Mouse (Mus musculus): ENCODE results near the gene Olfr787. TPM values are rescaled to one million over a fixed set of nuclear protein-coding genes. Genes with fewer than 3 reads are reported as not detected.

Gene Olfr787
- total RNA-seq (2017) = not detected in 2 replicates

DNA sequence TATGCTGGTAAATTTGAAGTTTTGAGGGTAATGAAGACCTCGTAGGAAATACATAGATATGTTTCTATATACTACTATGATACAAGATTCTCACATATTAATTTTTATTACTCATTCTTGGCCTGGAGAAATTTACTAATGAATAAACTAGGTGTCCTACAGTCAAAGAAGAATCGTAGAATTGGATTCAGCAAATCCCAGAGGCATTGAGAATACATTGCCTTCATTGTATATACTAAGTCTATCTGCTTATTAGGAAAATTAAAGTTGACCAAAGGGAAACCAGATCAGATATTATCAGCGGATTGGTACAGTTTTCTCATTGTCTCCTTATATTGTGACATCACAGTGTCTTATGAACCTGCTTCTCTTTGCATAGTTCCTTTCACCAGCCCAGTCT is at the start of gene Olfr787:
Gene Olfr787 (plus strand): TSS at position 301 of the 400 bp plus-strand sequence.
- no peak for ATAC-seq (ENCODE audit: extremely low read depth, insufficient number of reproducible peaks, low FRiP score, poor library complexity, severe bottlenecking)

DNA sequence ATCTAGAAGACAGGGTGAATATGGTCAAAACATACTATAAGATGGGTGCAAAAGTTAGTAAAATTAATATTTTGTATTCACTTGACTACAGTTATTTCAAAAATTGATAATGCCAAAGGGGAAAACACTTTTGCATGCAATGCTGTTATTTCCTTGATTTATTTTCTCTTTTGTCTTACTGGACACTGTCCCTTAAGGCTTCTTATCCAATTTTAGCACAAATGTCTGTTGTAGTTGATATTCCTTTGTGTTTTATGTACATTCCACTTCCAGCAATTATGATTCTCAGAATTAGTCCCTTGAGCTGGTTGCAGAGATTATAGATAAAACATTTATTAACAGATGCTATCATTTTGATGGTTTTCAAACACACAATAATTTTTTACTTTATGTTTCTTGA is 34.7 kb upstream of the Olfr787 start, which contains the start of gene Olfr786:
Gene Olfr786 (plus strand): TSS at position 301 of the 400 bp plus-strand sequence.
- ATAC-seq (ENCODE audit: extremely low read depth, insufficient number of reproducible peaks, low FRiP score, poor library complexity, severe bottlenecking) = no peak

DNA sequence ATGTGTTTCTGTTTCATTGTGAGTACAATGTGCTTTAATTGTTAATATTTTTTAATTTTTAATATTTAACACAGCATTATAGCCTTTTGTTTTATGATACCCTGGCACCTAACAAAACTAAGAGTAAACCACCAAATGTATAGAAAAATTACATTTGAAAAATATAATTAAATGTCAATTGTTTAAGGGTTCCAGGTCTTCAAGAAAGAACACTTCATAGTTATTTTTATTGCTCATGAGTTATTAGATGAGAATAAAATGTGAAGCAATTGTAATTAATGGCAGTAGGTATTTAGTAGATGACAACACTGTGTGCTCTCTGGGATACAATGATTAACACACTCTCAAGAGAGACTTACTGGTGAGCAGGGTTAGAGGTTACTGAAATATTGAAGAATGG is 9.0 kb downstream of the Olfr787 start, which contains the start of gene Olfr788:
Gene Olfr788 (plus strand): TSS at position 301 of the 400 bp plus-strand sequence.
- no peak for ATAC-seq (ENCODE audit: extremely low read depth, insufficient number of reproducible peaks, low FRiP score, poor library complexity, severe bottlenecking)

DNA sequence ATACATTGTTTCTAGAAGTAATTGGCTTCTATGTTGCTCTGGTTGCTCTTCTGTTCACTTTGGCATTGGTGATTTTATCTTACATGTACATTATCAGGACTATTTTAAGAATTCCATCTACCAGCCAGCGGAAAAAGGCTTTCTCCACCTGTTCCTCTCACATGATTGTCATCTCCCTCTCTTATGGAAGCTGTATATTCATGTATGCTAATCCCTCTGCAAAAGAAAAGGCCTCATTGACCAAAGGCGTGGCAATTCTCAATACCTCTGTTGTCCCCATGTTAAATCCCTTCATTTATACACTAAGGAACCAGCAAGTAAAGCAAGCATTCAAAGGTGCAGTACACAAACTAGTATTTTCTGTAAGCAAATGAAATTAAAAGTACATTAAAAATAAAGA is 11.6 kb downstream of the Olfr787 start:
- no peak for ATAC-seq (ENCODE audit: extremely low read depth, insufficient number of reproducible peaks, low FRiP score, poor library complexity, severe bottlenecking)

DNA sequence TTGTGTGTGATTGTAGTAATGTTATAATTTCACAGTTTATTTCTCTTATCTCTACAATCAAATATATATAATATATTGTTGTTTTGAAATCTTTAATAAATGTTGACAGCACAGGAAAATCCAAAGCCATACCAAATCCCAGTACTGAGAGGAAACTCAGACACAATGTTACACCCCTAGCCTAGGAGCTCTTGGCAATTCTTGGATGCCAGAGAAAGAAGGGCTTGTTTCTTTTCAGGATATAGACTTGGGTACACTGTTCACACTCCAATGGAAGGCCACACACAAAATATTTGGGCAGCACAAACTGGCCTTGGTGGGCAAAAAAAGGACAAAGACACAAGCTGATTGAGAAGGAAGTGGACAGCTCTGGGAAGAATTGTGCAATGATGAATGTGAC is 12.1 kb downstream of the Olfr787 start:
- ATAC-seq (ENCODE audit: extremely low read depth, insufficient number of reproducible peaks, low FRiP score, poor library complexity, severe bottlenecking) = no peak

DNA sequence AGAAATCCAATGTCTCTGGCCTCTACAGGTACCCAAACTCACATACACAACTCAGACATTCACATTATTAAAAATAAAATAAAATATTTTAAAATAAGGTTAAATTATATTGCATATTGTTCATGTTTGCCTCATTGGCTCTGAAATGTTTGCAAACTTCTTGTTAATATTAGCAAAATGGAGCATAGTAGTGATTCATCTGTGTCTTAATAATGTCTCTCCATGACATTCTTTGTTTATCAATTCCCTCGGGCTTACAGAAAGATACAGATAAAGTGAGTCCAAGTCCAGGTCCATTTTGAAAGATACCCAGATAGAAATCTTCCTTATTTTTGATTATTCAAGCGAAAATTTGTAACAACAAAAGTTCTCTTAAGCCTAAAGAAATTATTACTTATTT is 22.8 kb downstream of the Olfr787 start, which contains the start of gene Olfr789:
Gene Olfr789 (plus strand): TSS at position 301 of the 400 bp plus-strand sequence.
- no peak for ATAC-seq (ENCODE audit: extremely low read depth, insufficient number of reproducible peaks, low FRiP score, poor library complexity, severe bottlenecking)

DNA sequence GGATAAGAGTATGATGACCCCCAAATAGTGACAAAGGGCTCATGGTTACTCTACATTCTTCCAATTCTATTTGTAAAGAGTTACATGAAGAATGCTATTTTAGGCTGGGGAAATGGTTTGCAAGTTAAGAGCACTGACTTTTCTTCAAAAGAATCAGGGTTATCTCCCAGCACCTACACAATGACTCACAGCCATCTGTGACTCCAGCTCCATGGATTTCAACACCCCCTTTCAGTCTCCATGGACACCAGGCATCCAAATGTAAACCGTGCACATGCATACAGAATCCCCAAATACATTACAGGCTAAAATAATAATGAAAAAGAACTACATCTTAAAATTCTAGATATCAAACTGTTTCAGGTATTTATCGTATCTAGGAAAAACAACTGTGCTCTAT is 28.4 kb downstream of the Olfr787 start:
- ATAC-seq (ENCODE audit: extremely low read depth, insufficient number of reproducible peaks, low FRiP score, poor library complexity, severe bottlenecking) = no peak

DNA sequence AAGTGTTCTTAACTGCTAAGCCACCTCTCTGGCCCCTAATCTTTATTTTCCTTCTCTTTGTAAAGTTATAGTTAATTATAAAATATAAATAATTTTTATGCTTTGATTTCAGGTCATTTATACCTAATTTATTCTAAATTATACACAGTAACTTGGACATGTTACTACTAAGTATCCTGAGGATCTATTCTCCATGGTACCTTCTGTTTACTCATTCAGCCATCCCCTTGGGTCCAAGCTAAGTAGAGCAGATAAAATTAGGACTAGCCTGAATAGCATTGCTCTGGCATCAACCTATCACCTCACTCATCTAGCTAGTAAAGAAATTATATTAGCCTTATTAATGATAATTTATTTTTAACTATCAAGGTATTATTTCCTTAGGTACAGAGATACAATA is 36.5 kb downstream of the Olfr787 start, which contains the start of gene Olfr790:
Gene Olfr790 (plus strand): TSS at position 301 of the 400 bp plus-strand sequence.
- ATAC-seq (ENCODE audit: extremely low read depth, insufficient number of reproducible peaks, low FRiP score, poor library complexity, severe bottlenecking) = no peak

Other genes starting within 250 kb of the Olfr787 start
- gene Olfr774, start 225.7 kb upstream of the Olfr787 start, total RNA-seq (2017) = 0.93 TPM in 1 of 2 replicates, not detected in the other
- not detected in 2 replicates for gene Olfr775, start 213.4 kb upstream of the Olfr787 start, total RNA-seq (2017)
- gene Olfr776, start 202.7 kb upstream of the Olfr787 start, total RNA-seq (2017) = not detected in 2 replicates
- not detected in 2 replicates for gene Olfr777, start 190.4 kb upstream of the Olfr787 start, total RNA-seq (2017)
- gene Olfr780, start 143.7 kb upstream of the Olfr787 start, total RNA-seq (2017) = not detected in 2 replicates
- not detected in 2 replicates for gene Olfr781, start 133.0 kb upstream of the Olfr787 start, total RNA-seq (2017)
- not detected in 2 replicates for gene Olfr782, start 113.0 kb upstream of the Olfr787 start, total RNA-seq (2017)
- gene Olfr784, start 77.8 kb upstream of the Olfr787 start, total RNA-seq (2017) = not detected in 2 replicates
- gene Olfr785, start 56.4 kb upstream of the Olfr787 start, total RNA-seq (2017) = not detected in 2 replicates
- gene Olfr786, start 34.6 kb upstream of the Olfr787 start, total RNA-seq (2017) = not detected in 2 replicates
- not detected in 2 replicates for gene Olfr788, start 9.1 kb downstream of the Olfr787 start, total RNA-seq (2017)
- not detected in 2 replicates for gene Olfr789, start 22.9 kb downstream of the Olfr787 start, total RNA-seq (2017)
- gene Olfr790, start 36.6 kb downstream of the Olfr787 start, total RNA-seq (2017) = not detected in 2 replicates
- not detected in 2 replicates for gene Olfr791, start 59.9 kb downstream of the Olfr787 start, total RNA-seq (2017)
- not detected in 2 replicates for gene Olfr792, start 77.3 kb downstream of the Olfr787 start, total RNA-seq (2017)
- 0.25 TPM in 1 of 2 replicates, not detected in the other for gene Olfr794, start 105.8 kb downstream of the Olfr787 start, total RNA-seq (2017)
- not detected in 2 replicates for gene Olfr796, start 150.7 kb downstream of the Olfr787 start, total RNA-seq (2017)
- not detected in 2 replicates for gene Olfr798, start 166.1 kb downstream of the Olfr787 start, total RNA-seq (2017)
- gene Olfr799, start 175.6 kb downstream of the Olfr787 start, total RNA-seq (2017) = 0.81 TPM in 1 of 2 replicates, not detected in the other
- gene Olfr800, start 195.8 kb downstream of the Olfr787 start, total RNA-seq (2017) = not detected in 2 replicates
- gene Olfr801, start 212.0 kb downstream of the Olfr787 start, total RNA-seq (2017) = 0.12 TPM in 1 of 2 replicates, not detected in the other
- not detected in 2 replicates for gene Olfr802, start 226.3 kb downstream of the Olfr787 start, total RNA-seq (2017)
- 0.35 TPM in 1 of 2 replicates, not detected in the other for gene Olfr803, start 232.4 kb downstream of the Olfr787 start, total RNA-seq (2017)
- gene Olfr804, start 241.3 kb downstream of the Olfr787 start, total RNA-seq (2017) = 0.12 TPM in 1 of 2 replicates, not detected in the other

Data from neutrophil, adult 5-6 weeks (primary cell).